Mouse (Mus musculus): ENCODE data around the gene Slirp. TPM values are rescaled to one million over a fixed set of nuclear protein-coding genes. Genes with fewer than 3 reads are reported as not detected.
A peak's percentile ranks its signal among the peaks of the same experiment; 100 is the strongest.
"Not testable (repeated sequence)": the region's sequence is repeated elsewhere in the genome, so short reads cannot be mapped to it uniquely, and the experiment has no call there.

Gene Slirp
- total RNA-seq, 2 experiments from 2014 or later = 102 to 123 TPM

DNA sequence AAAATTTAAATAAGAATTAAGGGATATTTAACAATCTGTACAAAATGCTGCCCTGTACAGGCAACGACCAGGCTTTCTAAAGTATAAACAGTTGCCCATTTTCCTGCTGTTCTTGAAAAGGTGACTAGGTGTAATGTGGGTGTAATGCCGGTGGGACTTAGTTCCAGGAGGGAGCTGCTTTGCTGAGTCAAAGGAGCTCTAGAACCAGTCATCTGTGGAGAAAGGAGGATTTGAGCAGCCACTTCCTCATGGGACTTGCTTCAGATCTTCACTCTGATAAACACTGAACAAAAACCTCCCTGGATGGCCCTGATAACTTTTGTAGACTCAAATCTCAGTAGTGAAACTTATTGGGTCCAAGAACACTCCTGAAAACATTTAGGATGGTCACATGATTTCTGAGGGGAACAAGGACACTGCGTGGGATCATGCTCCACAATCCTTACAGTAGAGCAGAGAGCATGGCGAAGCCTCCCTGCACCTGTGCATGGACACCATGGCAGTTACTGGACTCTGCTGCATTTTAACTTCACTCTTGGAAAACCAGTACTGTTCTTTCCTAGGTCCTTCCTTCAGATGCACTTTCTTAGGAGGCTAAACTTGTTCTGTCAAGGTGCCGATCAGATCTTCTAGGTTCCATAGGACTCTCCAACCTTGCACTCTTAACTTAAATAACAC lies 17.2 kb upstream of the Slirp start:
- ATAC-seq (replicated peaks; ENCODE audit: poor library complexity, severe bottlenecking) = no peak

DNA sequence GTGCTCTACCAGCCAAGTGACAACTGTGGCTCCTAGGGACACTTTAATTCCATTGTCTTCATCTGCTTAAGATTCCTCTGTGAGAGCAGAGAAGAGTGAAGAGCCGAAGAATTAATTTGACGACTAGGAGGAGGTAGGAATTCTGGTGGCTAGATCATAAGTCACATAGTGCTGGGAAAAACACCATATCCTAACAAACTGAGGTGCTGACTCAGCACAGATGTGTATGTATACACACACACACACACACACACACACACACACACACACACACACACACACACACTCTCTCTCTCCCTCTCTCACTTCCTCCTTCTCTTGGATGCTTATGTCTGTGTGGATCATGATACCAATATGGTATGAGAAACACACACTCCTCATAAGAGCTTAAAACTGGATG lies 15.4 kb upstream of the Slirp start:
- ATAC-seq (replicated peaks; ENCODE audit: poor library complexity, severe bottlenecking) = peak; percentile 26; the same call in 1 of the 2 replicates

DNA sequence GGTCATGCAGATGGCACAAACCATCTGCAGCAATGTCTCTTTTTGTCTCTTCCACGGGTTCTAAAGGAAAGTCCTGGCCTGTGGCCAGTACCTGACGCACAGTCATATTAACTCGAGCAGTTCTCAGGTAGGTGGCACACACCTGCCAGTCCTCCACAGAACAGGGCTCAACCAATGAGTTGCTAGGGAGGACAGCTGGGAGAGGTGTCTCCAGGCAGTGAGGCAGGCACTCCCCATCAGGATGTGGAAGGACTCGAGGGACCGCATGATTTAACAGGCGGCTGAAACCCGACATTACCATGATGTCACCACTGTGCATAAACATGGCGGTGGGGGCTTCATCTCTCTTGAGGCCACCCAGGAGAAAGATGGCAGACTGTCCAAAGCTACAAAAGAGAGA lies 14.8 kb upstream of the Slirp start:
- ATAC-seq (replicated peaks; ENCODE audit: poor library complexity, severe bottlenecking) = no peak

DNA sequence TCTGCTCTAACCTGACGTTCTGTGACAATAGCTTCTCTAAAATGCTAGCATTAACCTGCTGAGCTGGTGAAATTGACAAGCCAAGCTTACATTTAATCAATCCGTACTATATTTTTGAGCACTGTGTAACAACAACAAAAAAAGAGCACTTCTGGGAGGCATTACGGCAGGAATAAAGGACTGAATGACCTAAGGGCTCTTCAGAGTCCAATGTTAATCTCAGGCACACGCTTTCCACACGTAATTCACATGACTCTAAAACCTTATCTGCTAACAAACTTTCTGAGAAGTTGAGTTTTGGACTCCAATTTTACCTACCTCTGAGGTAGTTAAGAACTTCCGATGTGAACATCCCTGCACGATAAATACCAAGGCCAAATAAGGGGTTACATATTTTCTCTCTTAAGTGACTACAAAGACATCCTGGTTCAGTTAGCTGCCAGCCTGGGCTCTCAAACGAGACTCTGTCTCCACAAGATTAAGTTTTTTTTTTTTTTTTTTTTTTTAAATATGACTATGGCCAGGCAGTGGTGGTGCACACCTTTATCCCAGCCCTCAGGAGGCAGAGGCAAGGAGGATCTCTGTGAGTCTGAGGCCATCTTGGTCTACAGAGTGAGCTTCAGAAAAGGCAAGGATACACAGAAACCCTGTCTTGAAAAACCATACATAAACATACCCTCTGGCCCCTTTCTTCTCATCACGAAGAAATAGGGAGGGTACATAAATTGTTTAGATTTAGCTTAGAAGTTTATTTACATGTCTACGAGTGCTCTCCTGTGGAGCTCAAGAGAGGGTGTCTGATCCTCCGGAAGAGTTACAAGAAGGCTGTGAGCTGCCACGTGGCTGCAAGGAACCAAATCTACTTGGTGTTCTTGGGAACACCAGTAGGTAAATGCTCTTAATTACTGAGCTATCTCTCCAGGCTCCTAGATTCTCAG lies 1.2 kb upstream of the Slirp start:
- peak; percentile 19; the same call in 1 of the 2 replicates for ATAC-seq (replicated peaks; ENCODE audit: poor library complexity, severe bottlenecking)

DNA sequence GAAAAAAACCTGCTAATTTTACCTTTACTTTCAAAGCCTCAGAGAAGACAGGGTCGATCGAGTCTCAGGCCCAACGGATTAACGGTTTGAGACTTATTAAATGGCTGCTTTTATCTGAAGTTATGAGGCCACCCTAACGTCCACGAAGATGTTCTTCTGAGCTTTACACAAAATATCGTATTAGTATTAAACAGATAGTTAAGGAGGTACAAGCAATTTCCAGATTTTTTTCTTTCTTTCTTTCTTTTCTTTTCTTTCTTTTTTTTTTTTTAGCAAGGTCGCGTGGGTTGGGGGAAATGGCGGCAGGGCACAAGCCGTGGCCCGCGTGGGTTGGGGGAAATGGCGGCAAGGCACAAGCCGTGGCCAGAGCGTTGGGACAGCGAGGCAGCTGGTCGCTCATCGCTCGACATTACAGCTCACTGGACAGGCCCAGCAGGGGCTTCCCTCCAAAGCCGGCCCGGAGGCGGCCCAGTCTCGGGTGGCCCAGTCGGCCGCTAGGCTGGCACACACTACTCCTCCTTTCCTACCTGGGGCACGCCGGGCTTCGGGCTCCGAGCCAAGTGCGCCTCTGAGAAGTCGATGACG lies 489 bp upstream of the Slirp start:
- ATAC-seq (replicated peaks; ENCODE audit: poor library complexity, severe bottlenecking) = peak; percentile 60

DNA sequence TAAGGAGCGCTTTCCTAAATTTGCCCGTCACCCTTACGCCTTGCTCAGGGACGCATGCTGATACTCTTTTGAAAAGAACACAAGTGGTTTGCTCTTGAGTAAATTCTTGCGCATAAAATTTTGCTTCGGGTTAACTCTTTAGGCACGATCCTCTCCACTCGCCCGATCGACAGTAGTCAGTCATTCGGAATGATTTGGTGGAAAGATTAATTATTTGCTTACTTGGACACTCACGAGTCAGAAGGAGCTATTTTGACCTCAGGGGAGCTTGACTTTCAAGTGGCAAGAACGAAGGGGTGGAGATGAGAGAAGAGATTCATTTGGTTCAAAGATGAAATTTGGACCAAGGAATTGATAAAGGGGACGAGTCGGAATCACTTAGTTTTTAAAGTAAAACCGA lies 515 bp downstream of the Slirp start:
- ATAC-seq (replicated peaks; ENCODE audit: poor library complexity, severe bottlenecking) = no peak

DNA sequence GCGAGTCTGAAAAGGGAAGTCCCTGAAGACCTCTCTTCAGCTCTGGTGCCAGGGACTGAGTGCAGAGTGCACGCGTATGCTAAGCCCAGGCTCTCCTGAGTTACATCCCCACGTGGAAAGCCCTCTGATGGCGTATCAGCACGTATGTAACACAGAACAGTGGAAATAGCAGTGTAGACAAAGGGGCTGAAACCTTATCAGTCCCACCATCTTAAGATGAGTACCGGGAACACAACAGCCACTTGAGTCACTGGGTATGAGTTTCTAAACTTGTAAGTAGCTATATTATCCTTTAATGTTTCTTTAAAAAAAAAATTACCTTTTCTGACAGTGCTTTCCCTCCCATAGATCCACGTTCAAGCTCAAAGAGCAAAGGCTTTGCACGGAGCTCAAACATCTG lies 5.8 kb downstream of the Slirp start:
- ATAC-seq (replicated peaks; ENCODE audit: poor library complexity, severe bottlenecking) = no peak

DNA sequence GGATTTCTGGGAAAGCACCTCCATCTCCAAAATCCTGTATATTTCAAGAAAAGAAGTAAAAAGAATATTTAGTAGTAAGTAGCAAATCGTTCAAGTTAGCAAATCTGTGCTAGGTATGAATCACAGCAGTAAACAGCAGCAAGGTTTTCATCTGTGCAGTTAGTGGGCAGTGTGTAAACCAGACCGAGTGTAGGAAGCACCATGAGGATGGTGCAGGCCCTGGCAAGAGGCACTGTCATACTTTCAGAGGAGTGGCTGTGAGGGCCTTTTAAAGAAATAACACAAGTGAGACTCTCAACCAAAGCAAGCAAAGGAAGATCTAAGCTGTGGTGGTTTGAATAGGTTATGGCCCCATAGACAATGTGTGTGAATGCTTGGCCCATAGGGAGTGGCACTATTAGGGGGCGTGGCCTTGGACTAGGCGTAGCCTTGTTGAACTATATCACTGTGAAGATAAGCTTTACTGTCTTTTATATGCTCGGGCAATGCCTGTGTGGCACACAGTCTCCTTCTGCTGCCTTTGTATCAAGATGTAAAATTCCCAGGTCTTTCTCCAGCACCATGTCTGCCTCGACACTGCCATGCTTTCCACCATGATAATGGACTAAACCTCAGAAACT lies 21.1 kb downstream of the Slirp start:
- ATAC-seq (replicated peaks; ENCODE audit: poor library complexity, severe bottlenecking) = no peak

DNA sequence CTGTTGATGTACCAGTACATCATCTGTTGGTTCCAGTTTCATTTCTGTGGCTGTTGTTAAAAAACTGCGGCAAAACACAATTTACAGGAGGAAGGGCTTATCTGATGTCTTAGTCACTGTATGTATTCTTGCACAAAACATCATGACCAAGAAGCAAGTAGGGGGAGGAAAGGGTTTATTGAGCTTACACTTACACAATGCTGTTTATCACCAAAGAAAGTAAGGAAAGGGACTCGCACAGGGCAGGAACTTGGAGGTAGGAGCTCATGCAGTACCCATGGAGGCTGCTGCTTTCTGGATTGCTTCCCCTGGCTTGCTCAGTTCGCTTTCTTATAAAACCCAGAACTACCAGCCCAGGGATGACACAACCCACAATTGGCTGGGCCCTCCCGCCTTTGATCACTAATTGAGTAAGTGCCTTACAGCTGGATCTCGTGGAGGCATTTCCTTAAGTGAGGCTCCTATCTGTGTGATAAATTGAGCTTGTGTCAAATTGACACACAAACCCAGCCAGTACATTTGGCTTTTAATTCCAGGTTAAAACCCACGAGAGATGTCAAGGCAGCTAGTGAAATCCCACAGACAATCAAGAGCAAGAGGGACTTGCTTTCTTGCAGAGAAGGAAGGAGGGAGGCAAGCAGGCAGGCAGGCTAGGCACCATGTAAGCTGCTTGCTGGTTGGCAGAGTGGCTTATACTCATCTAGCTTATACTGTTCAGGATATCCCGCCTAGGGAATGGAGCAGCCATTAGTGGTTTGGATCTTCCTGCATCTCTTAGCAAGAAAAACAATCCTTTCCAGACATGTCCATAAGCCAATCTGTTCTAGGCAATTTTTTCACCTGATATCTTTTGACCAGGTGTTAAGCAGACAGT lies 26.8 kb downstream of the Slirp start:
- peak; percentile 54 for ATAC-seq (replicated peaks; ENCODE audit: poor library complexity, severe bottlenecking)

DNA sequence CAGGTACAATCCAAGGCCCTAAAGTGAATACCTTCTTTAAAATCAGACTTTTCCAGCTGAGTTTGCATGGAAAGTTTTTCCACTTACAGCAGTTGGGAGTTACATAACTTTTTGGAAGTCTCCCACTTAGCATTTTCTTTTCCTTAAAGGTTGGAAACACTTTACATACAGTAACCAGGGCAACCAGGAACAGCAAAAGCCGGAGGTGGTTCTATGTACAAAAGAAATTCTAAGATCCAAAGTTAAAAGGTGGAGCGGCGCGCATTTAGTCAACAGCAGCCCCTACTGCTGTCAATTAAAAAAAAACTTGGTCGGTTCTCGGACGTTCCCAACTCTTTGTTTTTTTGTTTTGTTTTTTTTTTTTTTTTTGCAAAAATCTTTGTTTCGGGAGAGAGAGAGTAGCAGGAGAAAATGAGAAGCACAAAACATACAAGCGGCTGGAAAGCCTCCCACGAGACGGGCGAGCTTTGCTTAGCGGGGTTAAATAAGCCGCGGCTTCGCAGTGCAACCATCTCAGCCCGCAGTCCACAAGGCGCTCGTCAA lies 27.8 kb downstream of the Slirp start:
- no peak for ATAC-seq (replicated peaks; ENCODE audit: poor library complexity, severe bottlenecking)

DNA sequence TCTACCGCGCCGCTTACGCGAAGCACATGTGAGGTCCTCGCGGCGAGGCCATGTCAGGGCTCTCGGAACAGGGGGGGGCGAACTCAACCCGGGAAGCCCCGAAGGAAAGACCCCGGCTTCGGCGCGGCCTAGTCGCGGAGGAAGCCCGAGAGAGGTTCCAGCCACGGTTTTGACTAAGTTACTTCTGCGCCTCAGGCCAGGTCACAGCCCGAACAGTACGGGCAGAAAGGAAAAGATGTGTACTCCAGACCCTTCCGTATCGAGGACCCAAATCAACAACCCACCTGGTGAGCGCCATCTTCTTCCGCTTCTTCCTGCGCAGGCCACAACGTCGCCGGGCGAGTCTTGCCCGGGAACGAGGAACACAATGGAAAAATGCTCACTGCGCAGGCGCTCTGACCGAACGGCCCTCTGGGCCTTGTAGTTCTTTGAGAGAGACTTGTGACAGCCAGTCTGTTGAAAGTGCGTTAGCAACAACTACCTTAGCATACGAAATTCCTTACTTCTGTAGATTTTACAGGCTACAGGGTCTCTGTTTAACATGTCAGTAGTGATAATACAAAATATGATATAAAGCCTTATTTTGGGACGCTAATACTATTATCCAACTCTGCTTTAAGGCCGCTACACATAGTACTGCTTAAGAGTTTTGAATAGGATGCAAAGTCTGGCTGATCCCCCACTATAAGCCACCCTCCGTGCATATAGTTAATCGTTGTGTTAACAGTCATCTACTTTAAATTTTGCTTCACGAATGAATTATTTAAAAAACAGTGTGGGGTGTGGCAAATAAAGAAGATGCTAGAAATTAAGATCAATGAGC lies 28.5 kb downstream of the Slirp start, which contains the start of gene Snw1:
Gene Snw1, minus strand, starts transcription at position 311 of the 823 bp plus-strand sequence.
- peak; percentile 81 for ATAC-seq (replicated peaks; ENCODE audit: poor library complexity, severe bottlenecking)

DNA sequence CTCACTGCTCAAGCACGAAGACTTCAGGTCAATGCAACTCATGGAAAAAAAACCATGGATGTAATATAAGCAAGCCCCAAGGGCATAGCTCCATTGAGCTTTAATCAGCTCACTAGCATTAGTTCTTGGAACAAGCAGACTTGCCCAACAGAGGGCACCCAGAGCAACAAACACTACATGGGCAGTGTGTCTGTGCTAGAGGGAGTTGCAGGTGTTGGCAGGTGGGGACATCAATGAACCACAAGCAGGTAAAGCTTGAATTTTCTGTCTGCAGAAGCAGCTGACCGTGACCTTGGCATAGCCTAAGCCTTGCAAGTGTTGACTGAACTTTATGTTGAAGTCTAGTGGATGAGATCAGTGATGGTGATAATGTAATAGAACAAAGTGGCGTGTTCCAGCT lies 31.1 kb downstream of the Slirp start:
- no peak for ATAC-seq (replicated peaks; ENCODE audit: poor library complexity, severe bottlenecking)

DNA sequence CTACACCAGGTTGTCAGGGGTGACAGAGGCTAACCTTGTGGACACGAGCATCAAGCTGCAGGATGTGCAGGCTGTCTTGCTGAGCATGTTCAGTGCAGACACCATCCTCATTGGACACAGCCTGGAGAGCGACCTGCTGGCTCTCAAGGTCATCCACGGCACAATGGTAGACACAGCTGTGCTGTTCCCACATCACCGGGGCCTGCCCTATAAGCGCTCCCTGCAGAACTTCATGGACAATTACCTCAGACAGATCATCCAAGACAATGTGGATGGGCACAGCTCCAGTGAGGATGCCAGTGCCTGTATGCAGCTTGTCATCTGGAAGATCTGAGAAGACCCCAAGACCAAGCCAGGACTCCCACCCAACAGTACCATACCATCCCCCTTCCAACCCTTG lies 38.8 kb downstream of the Slirp start:
- not testable (repeated sequence) for ATAC-seq (replicated peaks; ENCODE audit: poor library complexity, severe bottlenecking)

DNA sequence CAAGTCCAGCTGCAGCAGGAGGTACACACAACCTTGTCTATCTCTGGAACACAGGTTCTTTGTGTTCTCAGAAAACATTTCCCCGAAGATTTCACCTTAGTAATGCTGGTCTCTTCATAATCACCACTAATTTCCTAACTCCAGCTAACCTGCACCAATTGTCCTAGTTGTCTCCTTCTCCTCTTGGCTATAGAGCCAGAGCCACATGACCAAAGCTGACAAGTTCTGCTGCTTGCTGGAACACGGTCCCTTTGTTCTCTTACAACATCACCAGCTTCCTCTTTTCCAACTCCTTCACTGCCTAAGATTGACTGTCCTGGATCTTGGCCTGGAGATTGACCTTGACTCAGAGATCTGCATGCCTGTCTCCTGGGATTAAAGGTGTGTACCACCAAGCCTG lies 45.0 kb downstream of the Slirp start:
- peak; percentile 94 for ATAC-seq (replicated peaks; ENCODE audit: poor library complexity, severe bottlenecking)

DNA sequence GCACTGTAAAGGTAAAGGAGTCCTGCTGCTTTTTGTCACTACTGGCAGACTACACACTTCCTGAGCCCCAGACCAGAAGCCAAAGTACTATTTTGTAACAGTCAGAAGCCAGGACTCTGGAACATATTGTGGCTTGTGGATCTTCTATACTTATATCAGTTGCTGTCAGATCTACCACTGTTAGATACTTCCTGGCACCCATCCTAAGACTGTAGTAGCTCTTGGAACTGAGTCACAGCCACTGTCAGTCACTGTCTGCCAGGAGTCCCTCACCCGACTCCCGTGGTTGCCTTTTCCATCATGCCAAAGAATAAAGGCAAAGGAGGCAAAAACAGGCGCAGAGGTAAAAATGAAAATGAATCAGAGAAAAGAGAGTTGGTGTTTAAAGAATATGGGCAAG lies 50.7 kb downstream of the Slirp start, which contains the start of gene Gm5788:
Gene Gm5788, plus strand, starts transcription at position 301 of the 400 bp plus-strand sequence.
- not testable (repeated sequence) for ATAC-seq (replicated peaks; ENCODE audit: poor library complexity, severe bottlenecking)

Data from granulocyte monocyte progenitor cell, adult 5-6 weeks (primary cell).